Mouse (Mus musculus) testis, adult 2 months (tissue): ENCODE measurements at regions not wholly inside any gene's neighbourhood (a gene's known extent, or its start where the extent isn't known, plus 50 kb on each side); places are given as distances from the start of the nearest gene placed in this dataset.
A peak's percentile ranks its signal among the peaks of the same experiment; 100 is the strongest.

Source experiments
- H3K27ac ChIP-seq: fragments of 200-500 bp; 2 replicates; pipeline ENCODE4 v1.5.1; 2012; ENCODE audit warnings: low read depth, low read length; ENCODE audit not compliant: control insufficient read depth, insufficient read depth
- H3K27me3 ChIP-seq: fragments of 200-500 bp; 2 replicates; pipeline ENCODE4 v1.6.1; 2012; ENCODE audit warnings: mild to moderate bottlenecking, low read length, moderate library complexity; ENCODE audit not compliant: control insufficient read depth, insufficient read depth
- H3K36me3 ChIP-seq: fragments of 200-500 bp; 2 replicates; pipeline ENCODE4 v1.6.1; 2012; ENCODE audit warnings: mild to moderate bottlenecking, low read length; ENCODE audit not compliant: control insufficient read depth, insufficient read depth
- H3K4me1 ChIP-seq: fragments of 200-500 bp; 2 replicates; pipeline ENCODE4 v1.6.1; 2012; ENCODE audit warnings: low read length; ENCODE audit not compliant: control insufficient read depth, insufficient read depth
- H3K4me3 ChIP-seq: fragments of 200-500 bp; 2 replicates; pipeline ENCODE4 v1.5.1; 2012; ENCODE audit warnings: low read depth, mild to moderate bottlenecking, low read length, moderate library complexity, mixed read lengths; ENCODE audit not compliant: control insufficient read depth
- CTCF ChIP-seq: fragments of 200-500 bp; IDR thresholded peaks from 2 replicates; pipeline ENCODE4 v1.5.1; 2012; ENCODE audit warnings: low read depth, mild to moderate bottlenecking, inconsistent platforms, low read length, moderate library complexity; ENCODE audit not compliant: control insufficient read depth, insufficient read depth, insufficient replicate concordance
- POLR2A ChIP-seq: fragments of 200-500 bp; IDR thresholded peaks from 2 replicates; pipeline ENCODE4 v1.6.1; 2012; ENCODE audit warnings: low read depth, mild to moderate bottlenecking, inconsistent platforms, low read length, moderate library complexity; ENCODE audit not compliant: control insufficient read depth

GRCm38 (mm10) chr15:94107186-94107716 lies 358.0 kb downstream of the Adamts20 start:
- Histone ChIP-seq H3K27ac (no peak overlapping the region), H3K27me3 (no peaks in the 10 kb centered on the region)
- TF ChIP-seq POLR2A (no peak), CTCF (no peak)

DNA sequence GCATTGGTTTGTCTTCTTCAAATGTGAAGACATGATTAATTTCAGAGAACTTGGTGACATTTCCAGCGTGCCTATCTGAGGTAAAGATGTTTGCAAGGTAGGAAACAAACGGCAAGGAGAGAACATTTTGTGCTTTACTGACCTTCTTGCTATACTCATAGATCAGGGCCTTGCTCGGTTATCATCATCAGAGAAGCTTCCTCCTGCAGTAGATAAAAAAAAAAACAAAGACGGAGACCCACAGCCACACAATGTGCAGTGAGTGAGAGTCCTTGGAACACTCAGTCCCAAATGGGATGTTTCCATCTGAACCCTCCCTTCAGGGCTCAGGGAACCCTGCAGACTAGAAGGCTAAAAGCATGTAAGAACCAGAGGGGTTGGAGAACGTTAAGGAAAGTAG lies 374.6 kb downstream of the Adamts20 start:
- Histone ChIP-seq H3K4me3 (no peak overlapping the region), H3K36me3 (no peaks in the 10 kb centered on the region), H3K4me1 (no peaks in the 10 kb centered on the region; the same call in 1 of the 2 replicates), H3K27me3 (no peaks in the 10 kb centered on the region), H3K27ac (0 out of 2 replicates have a peak overlapping the region, but pooled peaks have one; percentile 4)
- TF ChIP-seq POLR2A (no peak), CTCF (no peak)

More at GRCm38 (mm10) chr15:94107186-94107716, 358.0 kb downstream of the Adamts20 start:
- Histone ChIP-seq H3K4me1 (no peaks in the 10 kb centered on the region), H3K4me3 (no peak overlapping the region), H3K36me3 (no peaks in the 10 kb centered on the region)

- Histone ChIP-seq H3K4me3 (no peak overlapping the region), H3K27me3 (no peaks in the 10 kb centered on the region), H3K36me3 (no peaks in the 10 kb centered on the region), H3K4me1 (no peaks in the 10 kb centered on the region; the same call in 1 of the 2 replicates), H3K27ac (no peak overlapping the region)
- TF ChIP-seq CTCF: no peak
- TF ChIP-seq POLR2A: no peak
Observed at GRCm38 (mm10) chr15:94089856-94090255, 375.4 kb downstream of the Adamts20 start.

GRCm38 (mm10) chr15:94082369-94082768 lies 382.8 kb downstream of the Adamts20 start:
- no peaks in the 10 kb centered on the region for H3K36me3 ChIP-seq
- H3K4me1 ChIP-seq: no peaks in the 10 kb centered on the region
- H3K27me3 ChIP-seq: no peaks in the 10 kb centered on the region
- no peak overlapping the region for H3K4me3 ChIP-seq
- no peak overlapping the region for H3K27ac ChIP-seq
- TF ChIP-seq POLR2A (no peak), CTCF (no peak)

GRCm38 (mm10) chr15:94077056-94077455 lies 388.2 kb downstream of the Adamts20 start:
- TF ChIP-seq POLR2A: no peak
- TF ChIP-seq CTCF: no peak
- H3K4me1 ChIP-seq: no peaks in the 10 kb centered on the region; the same call in 1 of the 2 replicates

GRCm38 (mm10) chr15:94074161-94074950 lies 390.9 kb downstream of the Adamts20 start:
- no peak overlapping the region for H3K27ac ChIP-seq
- H3K36me3 ChIP-seq: no peaks in the 10 kb centered on the region
- H3K27me3 ChIP-seq: no peaks in the 10 kb centered on the region
- TF ChIP-seq POLR2A (no peak), CTCF (no peak)
- no peak overlapping the region for H3K4me3 ChIP-seq
- no peaks in the 10 kb centered on the region; the same call in 1 of the 2 replicates for H3K4me1 ChIP-seq

More at GRCm38 (mm10) chr15:94077056-94077455, 388.2 kb downstream of the Adamts20 start:
- Histone ChIP-seq H3K27me3 (no peaks in the 10 kb centered on the region), H3K36me3 (no peaks in the 10 kb centered on the region), H3K27ac (no peak overlapping the region), H3K4me3 (no peak overlapping the region)

DNA sequence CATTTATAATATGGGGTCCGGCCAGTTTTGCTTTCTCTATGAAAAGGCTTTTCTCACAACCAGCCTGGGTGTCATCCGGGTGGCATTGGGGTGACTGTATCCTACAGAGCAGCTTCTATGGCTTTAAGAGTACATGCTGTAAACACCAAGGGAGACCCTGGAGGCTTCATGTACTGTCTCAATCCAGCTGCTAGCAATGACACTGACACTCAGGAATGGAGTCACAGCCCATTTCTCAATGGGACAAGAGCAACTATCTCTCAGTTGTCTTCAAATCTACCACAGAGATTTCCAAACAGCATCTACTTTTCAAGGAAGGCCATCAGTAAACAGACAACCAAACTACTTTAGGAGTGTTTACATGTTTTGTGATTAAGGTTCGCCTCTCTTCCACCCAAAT lies 397.5 kb downstream of the Adamts20 start:
- no peaks in the 10 kb centered on the region for H3K27me3 ChIP-seq
- H3K36me3 ChIP-seq: no peaks in the 10 kb centered on the region
- H3K27ac ChIP-seq: no peak overlapping the region
- no peak overlapping the region for H3K4me3 ChIP-seq
- no peaks in the 10 kb centered on the region for H3K4me1 ChIP-seq
- TF ChIP-seq CTCF (no peak), POLR2A (no peak)
